Mouse (Mus musculus) ovary, postnatal 10 days (tissue): Measurements from ENCODE around the gene Cald1.

ENCODE experiments used
- DNase-seq: peaks from one replicate; pipeline ENCODE4 v3.0.0; 2022; ENCODE audit warnings: low spot score

Cald1 gene

GRCm38 (mm10) chr6:34598121-34599065 lies at the start of gene Cald1:
Gene Cald1, plus strand, starts transcription at chr6:34598500.
- peak; percentile 38 for DNase-seq

GRCm38 (mm10) chr6:34549017-34549416 lies 49.3 kb upstream of the Cald1 start:
- DNase-seq: no peak

DNA sequence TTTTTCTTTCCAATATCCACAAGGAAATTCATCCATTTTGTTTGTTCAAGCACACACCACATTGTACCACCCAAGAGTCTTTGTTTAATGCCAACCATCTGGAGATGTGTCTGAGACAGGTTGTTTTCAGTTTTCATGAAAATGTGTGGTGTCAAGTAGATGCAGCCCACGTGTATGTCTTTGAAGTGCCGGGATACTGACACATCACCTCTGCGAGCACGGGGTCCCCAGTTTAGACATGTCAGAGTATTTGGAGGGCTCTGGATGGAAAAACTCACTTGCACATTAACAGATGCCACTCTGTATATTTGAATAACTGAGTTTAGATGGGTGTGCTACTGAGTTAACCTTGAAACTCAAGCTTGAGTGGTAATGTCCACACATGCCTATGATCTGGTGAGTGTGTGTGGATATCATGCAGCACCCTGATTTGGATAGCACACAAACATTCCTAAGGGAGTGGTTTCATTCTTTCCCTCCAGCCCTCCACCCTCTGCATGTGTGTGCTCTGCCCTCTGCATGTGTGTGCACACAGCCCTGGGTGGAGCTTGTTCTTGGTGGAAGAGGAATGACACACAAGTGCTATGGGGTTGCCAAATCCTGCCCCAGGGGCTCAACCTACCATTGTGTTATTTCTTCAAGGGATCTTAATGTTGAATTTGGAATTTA lies 45.7 kb upstream of the Cald1 start:
- DNase-seq: no peak

DNA sequence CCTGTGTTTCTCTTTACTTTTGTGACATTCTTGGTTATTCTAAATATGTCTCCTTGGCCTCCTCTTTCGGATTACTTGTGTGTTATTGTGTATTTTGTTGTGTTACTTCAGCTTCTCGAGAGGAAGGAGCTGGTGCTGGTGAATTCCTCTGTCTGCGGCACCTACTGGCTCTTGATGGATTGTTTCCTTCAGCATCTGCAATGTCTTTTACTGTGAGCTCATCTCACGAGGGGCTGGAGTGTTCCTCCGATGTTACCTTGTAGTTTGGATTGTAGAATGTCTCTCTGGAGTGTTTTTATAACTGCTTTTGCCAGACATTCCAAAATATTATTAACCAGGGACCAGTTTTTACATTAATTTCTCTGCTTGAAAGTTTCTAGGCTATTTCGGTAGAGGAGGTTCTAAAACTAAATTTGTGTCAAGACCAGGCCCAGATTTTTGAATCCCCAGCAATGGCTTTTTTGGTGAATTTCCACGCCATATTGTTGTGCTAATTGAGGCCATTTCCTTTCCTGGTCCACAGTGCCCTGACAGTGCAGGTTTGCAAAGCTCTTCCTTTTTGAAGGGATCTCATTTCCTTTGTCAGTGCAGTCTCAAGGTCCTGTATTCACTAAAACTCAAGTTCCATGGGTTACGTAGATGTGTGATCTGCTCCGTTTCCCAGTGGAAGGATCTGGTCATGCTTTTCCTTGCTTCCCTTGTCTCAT lies 43.9 kb upstream of the Cald1 start:
- no peak for DNase-seq

DNA sequence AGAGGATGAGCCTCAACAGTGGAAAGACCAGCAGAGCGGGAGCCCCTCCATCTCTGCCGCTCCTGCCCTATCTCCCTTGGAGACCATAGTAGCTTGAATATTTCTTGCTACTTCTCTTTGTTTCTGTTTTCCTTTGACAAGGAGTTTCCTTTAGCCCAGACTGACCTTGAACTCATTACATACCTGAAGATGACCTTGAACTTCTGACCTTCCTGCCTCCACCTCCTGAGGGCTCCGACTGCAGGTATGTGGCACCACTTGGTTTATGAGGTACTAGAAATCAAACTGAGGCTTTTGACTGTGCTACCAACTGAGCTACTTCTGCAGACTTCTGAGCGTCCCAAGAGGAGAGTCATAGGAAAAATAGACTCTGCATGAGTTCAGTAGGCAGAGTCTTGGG lies 38.8 kb upstream of the Cald1 start:
- no peak for DNase-seq

DNA sequence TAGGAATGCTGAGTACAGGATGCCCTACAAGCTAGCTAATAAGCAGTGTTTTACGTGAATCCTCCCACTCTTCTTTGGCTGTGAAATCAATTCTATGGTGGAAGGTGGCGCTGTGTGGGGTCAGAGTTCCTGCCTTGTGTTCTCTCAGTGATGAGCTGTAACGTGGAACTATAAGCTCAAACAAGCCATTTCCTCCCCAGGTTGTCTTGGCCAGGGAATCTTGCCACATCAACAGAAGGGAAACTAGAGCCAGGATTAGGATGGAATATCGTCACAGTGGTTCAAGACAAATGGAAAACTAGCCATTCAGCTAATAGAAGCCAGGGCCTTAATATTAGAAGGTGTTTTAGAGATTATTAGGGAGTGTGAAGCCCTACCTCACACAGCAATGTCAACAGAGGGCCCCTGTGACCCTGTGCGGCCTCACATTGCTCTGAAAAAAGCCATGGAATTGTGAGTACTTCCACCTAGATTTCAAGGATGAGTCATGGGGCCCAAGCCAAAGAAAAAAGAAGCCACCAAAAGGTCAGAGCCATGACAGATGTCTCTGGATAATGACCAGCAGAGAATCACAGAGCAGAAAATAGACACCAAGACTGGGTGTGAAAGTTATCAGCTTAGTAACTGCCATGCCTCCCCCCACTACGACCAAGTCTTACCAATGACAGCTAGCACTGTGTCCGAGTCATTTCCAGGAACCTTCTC lies 33.0 kb upstream of the Cald1 start:
- no peak for DNase-seq

GRCm38 (mm10) chr6:34567298-34567697 lies 31.0 kb upstream of the Cald1 start:
- DNase-seq: no peak

DNA sequence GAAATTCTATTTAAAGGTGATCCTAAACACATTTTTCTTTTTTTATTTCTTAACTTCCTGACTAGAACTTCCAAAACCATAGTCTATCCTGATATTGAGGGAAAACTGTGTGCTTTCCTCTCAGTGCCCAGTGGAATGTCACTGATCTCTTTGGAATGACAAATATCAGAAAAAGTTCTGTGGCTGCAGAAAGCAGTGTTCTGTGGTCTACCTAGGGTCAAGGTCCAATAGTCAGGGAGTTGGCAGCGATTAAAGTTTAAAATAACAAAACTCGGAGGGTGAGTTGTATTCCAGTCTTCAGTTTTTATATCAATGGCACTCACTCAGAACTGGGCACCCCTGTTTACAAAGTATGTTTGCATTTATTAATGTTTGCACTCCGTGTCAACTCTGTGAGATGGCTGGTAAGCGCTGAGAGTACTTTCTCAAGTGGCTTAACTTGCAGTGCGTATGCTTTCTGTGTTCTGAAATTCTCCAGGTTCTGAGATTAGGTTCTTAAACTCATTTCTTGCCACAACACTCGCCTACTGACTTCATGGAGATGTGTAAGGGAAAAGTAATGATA lies 18.7 kb upstream of the Cald1 start:
- DNase-seq: no peak

DNA sequence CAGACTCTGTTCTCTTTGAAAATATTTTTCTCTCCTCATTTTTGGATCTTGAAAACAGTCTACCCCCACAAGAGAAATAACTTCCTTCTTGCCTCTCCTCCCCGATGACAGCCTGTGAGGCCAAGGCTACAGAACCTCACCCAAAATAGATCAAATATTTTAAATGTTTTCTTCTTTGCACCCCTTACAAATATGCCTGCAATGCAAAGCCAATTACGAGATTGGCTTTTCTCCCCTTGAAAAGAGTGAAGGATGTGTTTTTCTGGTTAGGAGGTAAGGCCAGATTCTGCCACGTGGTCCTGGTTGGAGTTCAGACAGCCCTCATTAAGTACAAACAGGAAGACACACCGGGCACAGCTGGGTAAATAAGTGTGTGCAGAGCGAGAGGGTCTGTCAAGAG lies 14.9 kb upstream of the Cald1 start:
- DNase-seq: no peak

DNA sequence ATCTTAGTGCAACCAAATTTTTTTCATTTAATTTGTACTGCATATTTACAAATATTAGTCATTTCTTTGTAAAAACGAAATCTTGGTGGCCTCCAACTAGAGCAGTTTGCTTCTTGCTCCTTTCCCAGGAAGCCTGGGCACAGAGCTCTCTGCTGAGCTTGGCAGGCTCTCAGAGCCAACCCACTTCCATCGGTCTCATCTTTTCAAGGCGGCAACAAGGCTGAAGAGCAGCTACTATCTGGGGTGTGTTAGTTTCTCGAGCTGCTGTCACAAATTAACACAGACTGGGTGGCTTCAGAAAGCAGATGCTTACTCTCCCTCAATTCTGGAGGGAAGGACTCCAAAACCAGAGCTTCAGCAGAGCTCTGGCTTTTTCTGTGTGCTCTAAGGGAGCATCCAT lies 10.2 kb upstream of the Cald1 start:
- DNase-seq: no peak

GRCm38 (mm10) chr6:34590716-34591115 lies 7.6 kb upstream of the Cald1 start:
- DNase-seq: no peak

DNA sequence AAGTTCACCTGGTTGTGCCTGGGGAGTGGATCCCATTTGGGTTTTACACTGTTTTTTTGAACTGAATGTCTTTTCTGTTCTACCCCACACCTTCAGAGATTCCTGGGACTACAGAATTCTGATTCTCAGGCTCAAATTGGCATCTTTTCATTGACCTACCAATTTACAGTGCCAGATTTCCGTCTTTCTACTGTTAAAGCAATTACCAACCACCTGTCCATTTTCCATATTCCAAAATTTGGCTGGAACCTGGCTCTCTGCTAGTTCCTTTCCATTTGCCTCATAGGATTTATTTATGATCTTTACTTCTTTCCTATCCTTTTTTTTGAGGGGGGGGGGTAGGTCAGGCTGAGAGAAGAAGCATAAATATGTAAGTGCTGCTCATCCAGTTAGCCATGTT lies 4.9 kb upstream of the Cald1 start:
- no peak for DNase-seq

DNA sequence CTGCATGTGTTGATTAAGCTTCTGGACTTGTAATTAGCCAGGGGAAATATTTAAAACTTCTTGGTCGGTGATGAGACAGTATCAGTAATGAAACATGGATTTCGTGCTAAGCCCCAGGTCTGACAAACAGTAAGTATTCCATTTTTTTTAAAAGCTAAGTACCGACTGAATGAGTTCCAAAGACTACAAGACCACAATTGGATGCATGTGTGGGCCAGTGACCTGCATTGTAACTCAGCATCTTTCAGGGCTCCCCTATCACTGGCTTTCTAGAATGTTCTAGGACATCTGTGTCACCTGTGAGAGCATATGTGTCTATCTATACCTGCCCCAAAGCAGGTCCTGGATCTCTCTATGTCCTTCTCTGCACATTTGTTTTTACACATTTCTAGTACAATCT lies 984 bp upstream of the Cald1 start:
- no peak for DNase-seq

GRCm38 (mm10) chr6:34599171-34599570 lies 871 bp downstream of the Cald1 start:
- DNase-seq: no peak

DNA sequence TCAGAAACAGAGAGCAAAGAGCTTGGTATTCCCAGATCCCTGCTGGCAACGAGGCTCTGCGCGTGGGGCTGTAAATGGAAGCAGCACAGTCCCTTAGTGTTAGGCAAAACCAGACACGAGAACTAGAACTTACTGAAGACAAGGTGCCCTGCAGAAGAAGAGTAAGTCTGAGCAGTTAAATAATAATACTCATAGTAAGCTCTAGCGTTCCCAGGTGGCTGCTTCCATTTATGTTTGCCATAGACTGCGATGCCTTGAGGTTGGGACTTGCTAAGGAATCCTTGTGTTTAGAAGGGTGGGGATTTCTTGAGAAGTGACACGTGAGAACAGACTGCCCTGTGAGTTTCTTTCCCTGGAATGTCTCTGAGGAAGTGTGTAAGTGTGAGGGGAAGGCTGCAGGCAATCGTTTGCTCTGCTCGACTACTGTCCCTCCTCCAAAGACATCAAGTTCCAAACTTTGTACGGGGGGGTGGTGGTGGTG lies 1.4 kb downstream of the Cald1 start:
- DNase-seq: no peak

GRCm38 (mm10) chr6:34600850-34601249 lies 2.5 kb downstream of the Cald1 start:
- no peak for DNase-seq

DNA sequence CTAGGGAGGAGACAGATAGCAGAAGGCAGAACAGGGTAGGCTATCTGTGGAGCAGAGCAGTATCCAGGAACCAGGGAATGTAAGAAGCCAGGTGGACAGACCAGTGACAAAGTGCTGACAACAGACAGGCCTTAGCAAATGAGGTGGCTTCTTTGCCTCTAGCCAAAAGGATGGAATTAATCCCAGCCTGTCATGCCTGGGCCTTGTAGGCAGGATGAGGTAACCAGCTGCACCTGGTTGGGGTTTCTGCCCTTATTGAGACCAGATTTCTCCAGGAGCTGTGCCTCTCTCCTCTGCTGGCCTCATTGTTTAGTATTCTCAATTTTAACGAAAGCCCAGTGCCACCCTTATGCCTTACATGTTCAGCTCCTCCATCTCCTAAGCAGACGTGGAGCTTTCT lies 3.8 kb downstream of the Cald1 start:
- DNase-seq: no peak

- no peak for DNase-seq
These were observed 8.1 kb downstream of the Cald1 start for GRCm38 (mm10) chr6:34606407-34606806.

GRCm38 (mm10) chr6:34608603-34609002 lies 10.3 kb downstream of the Cald1 start:
- DNase-seq: no peak

DNA sequence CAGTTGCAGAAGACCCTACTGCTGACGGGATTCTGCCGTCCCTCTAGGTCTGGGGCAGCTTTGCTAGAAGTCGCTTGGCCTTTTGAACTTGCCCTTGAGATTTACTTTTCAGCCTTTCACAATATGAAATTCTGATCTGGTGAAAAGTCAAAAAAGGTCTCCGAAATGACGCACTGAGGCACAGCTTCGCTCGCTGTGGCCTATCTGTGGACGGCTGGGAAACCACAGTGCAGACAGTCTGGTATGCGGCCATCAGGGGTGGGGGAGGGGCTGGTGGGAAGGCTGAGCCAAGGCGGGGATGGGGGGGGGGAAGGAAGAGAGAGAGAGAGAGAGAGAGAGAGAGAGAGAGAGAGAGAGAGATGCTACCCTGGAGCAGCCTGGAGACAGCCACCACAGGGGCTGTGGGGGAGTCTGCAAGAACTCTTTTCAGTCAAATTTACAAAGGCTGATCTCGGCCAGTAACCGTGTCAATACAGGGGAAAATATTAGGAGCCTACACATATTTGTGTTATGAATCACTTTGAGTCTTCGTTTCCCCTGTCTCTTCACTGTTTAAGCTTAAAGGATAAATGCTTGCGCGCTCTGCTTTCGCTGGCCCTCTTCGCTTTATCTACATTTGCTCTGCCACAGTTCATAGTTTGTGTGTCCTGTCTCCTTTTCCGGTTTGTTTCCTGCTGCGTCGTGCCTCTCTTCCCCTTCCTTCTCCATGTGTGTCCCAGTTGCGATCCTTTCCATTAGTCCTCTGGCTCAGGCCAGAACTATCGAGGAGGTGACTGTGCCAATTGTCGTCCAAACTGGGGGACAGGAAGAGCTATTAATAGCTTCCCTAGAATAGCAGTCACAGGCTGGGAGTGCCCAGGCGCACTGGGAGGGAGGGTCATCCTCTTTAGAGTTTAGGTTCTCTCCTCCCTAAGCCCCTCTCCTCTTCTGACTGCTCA lies 11.9 kb downstream of the Cald1 start:
- no peak for DNase-seq

DNA sequence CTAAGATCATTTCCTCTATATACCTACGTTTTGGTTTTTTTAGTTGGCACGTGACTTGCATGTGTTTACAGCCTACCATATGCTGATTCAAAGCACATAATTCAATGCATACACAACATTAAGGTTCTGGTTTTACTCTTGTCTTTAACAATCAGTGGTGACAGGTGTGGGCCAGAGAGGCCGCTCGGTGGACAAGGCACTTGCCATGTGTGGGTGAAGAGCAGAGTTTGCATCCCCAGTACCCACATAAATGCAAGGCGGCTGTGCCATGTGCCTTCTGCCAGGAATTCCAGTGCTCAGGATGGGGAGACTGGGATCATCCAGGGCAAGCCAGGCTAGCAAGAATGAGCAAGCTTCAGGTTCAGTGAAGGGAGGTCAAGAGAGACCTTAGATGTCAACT lies 14.8 kb downstream of the Cald1 start:
- no peak for DNase-seq
